Mouse (Mus musculus): ENCODE measurements around the gene Ccnl1.
A peak's percentile ranks its signal among the peaks of the same experiment; 100 is the strongest.

Gene Ccnl1

GRCm38 (mm10) chr3:65958102-65958839, at the start of gene Ccnl1:
Gene Ccnl1, minus strand, starts transcription at chr3:65958249.
- peak; percentile 96 for DNase-seq

- no peak for DNase-seq
These were observed 46.9 kb upstream of the Ccnl1 start for GRCm38 (mm10) chr3:66004989-66005388.

GRCm38 (mm10) chr3:66004220-66004951, 46.3 kb upstream of the Ccnl1 start:
- DNase-seq = no peak

GRCm38 (mm10) chr3:66000400-66000799, 42.4 kb upstream of the Ccnl1 start:
- no peak for DNase-seq

- no peak for DNase-seq
These were observed 39.4 kb upstream of the Ccnl1 start for GRCm38 (mm10) chr3:65997360-65998008.

GRCm38 (mm10) chr3:65992395-65993340, 34.6 kb upstream of the Ccnl1 start:
- peak; percentile 29 for DNase-seq

- peak; percentile 30 for DNase-seq
These were observed 33.1 kb upstream of the Ccnl1 start for GRCm38 (mm10) chr3:65990957-65991646.

- DNase-seq = no peak
These were observed 32.5 kb upstream of the Ccnl1 start for GRCm38 (mm10) chr3:65990524-65990923.

GRCm38 (mm10) chr3:65988711-65989495, 30.9 kb upstream of the Ccnl1 start:
- DNase-seq = no peak

- no peak for DNase-seq
These were observed 18.2 kb upstream of the Ccnl1 start for GRCm38 (mm10) chr3:65976296-65976695.

- DNase-seq = peak; percentile 57
These were observed 17.3 kb upstream of the Ccnl1 start for GRCm38 (mm10) chr3:65975317-65975716.

- DNase-seq = peak; percentile 99
These were observed 16.4 kb upstream of the Ccnl1 start for GRCm38 (mm10) chr3:65974232-65975058.

GRCm38 (mm10) chr3:65973501-65974231, 15.6 kb upstream of the Ccnl1 start:
- no peak for DNase-seq

GRCm38 (mm10) chr3:65969196-65969595, 11.1 kb upstream of the Ccnl1 start:
- DNase-seq = no peak

GRCm38 (mm10) chr3:65966360-65966759, 8.3 kb upstream of the Ccnl1 start:
- DNase-seq = no peak

- DNase-seq = no peak
These were observed 4.4 kb upstream of the Ccnl1 start for GRCm38 (mm10) chr3:65962270-65962930.

- DNase-seq = no peak
These were observed 2.4 kb upstream of the Ccnl1 start for GRCm38 (mm10) chr3:65960291-65960945.

- no peak for DNase-seq
These were observed 1.5 kb upstream of the Ccnl1 start for GRCm38 (mm10) chr3:65959416-65960001.

Data from cerebellum, adult 9-11 months (tissue).